Mouse (Mus musculus): Measurements from ENCODE around the gene Inpp5b. TPM values are rescaled to one million over a fixed set of nuclear protein-coding genes. Genes with fewer than 3 reads are reported as not detected.
"Not testable (repeated sequence)": the region's sequence is repeated elsewhere in the genome, so short reads cannot be mapped to it uniquely, and the experiment has no call there.

The Inpp5b gene
- polyA plus RNA-seq, 1 experiment from 2014 or later: 28.2 TPM

GRCm38 (mm10) chr4:124708518-124709477, 32.9 kb upstream of the Inpp5b start:
- WGBS: 1% methylated on average over 41 of the region's 41 CpGs
- Histone ChIP-seq H3K27me3 (ENCODE audit: control insufficient read depth, insufficient read depth, low read length) (peaks cover 2% of the 10 kb centered on the region; the same call in 1 of the 2 replicates), H3K4me3 (ENCODE audit: low read depth, low read length) (peak overlapping the region; percentile 20), H3K36me3 (ENCODE audit: control insufficient read depth, insufficient read depth, low read length) (no peaks in the 10 kb centered on the region), H3K4me1 (ENCODE audit: control insufficient read depth, insufficient read depth, low read length) (peaks cover 36% of the 10 kb centered on the region), H3K4me2 (peak overlapping the region; percentile 47), H3K9me3 (ENCODE audit: control insufficient read depth, low read length) (no peaks in the 10 kb centered on the region), H3K9ac (ENCODE audit: low read length) (peak overlapping the region; percentile 54), H3K27ac (ENCODE audit: low read depth, low read length) (peak overlapping the region; percentile 25; the same call in 1 of the 2 replicates)
- ATAC-seq (ENCODE audit: low FRiP score) (peak; percentile 69), DNase-seq (ENCODE audit: low spot score, missing footprints) (peak; percentile 94)

DNA sequence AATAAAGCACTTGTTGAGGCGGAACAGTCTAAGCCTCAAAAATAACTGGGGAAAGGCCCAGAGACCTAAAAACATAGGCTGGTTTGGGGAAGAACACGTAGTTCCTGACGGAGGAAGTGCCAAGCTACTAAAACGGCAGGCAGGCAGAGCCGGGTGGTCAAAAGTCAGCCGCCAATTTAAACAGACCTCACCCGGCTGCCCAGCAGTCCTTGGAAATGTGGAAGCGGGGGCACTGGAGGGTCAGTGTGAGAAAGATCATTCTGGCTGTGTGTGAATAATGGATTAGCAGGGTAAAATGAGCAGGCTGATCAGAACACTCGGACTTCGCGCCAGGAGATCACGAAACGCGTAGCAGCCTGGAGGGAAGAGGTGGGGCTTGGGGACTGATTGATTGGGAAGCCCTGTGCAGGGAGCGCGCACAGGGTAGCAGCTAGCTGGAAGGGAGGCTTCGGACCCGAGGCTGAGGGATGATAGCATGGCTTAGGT, 31.6 kb upstream of the Inpp5b start:
- peak overlapping the region; percentile 19; the same call in 1 of the 2 replicates for H3K4me3 ChIP-seq (ENCODE audit: low read depth, low read length)
- H3K4me1 ChIP-seq (ENCODE audit: control insufficient read depth, insufficient read depth, low read length): peaks cover 26% of the 10 kb centered on the region

GRCm38 (mm10) chr4:124710776-124711291, 30.8 kb upstream of the Inpp5b start:
- no peak overlapping the region for H3K4me2 ChIP-seq
- ATAC-seq (ENCODE audit: low FRiP score) (no peak), DNase-seq (ENCODE audit: low spot score, missing footprints) (peak; percentile 88)
- H3K36me3 ChIP-seq (ENCODE audit: control insufficient read depth, insufficient read depth, low read length): no peaks in the 10 kb centered on the region
- H3K4me3 ChIP-seq (ENCODE audit: low read depth, low read length): no peak overlapping the region
- no peak overlapping the region for H3K27ac ChIP-seq (ENCODE audit: low read depth, low read length)
- H3K9me3 ChIP-seq (ENCODE audit: control insufficient read depth, low read length): no peaks in the 10 kb centered on the region
- H3K9ac ChIP-seq (ENCODE audit: low read length): no peak overlapping the region
- peaks cover 27% of the 10 kb centered on the region for H3K4me1 ChIP-seq (ENCODE audit: control insufficient read depth, insufficient read depth, low read length)
- H3K27me3 ChIP-seq (ENCODE audit: control insufficient read depth, insufficient read depth, low read length): peaks cover 2% of the 10 kb centered on the region; the same call in 1 of the 2 replicates
- WGBS: 6% methylated on average over 5 of the region's 5 CpGs

More for the DNA sequence above, 31.6 kb upstream of the Inpp5b start:
- no peaks in the 10 kb centered on the region for H3K9me3 ChIP-seq (ENCODE audit: control insufficient read depth, low read length)
- DNase-seq (ENCODE audit: low spot score, missing footprints) (peak; percentile 94), ATAC-seq (ENCODE audit: low FRiP score) (no peak)
- peaks cover 2% of the 10 kb centered on the region; the same call in 1 of the 2 replicates for H3K27me3 ChIP-seq (ENCODE audit: control insufficient read depth, insufficient read depth, low read length)
- 3% methylated on average over 18 of the region's 18 CpGs for WGBS
- H3K4me2 ChIP-seq: peak overlapping the region; percentile 41
- H3K36me3 ChIP-seq (ENCODE audit: control insufficient read depth, insufficient read depth, low read length): no peaks in the 10 kb centered on the region
- H3K9ac ChIP-seq (ENCODE audit: low read length): peak overlapping the region; percentile 49
- no peak overlapping the region; the same call in 1 of the 2 replicates for H3K27ac ChIP-seq (ENCODE audit: low read depth, low read length)

GRCm38 (mm10) chr4:124712618-124713017, 29.0 kb upstream of the Inpp5b start:
- ATAC-seq (ENCODE audit: low FRiP score) (no peak), DNase-seq (ENCODE audit: low spot score, missing footprints) (no peak)
- Histone ChIP-seq H3K4me3 (ENCODE audit: low read depth, low read length) (no peak overlapping the region), H3K4me2 (no peak overlapping the region), H3K9me3 (ENCODE audit: control insufficient read depth, low read length) (no peaks in the 10 kb centered on the region), H3K27ac (ENCODE audit: low read depth, low read length) (no peak overlapping the region), H3K36me3 (ENCODE audit: control insufficient read depth, insufficient read depth, low read length) (peaks cover 6% of the 10 kb centered on the region; the same call in 1 of the 2 replicates), H3K4me1 (ENCODE audit: control insufficient read depth, insufficient read depth, low read length) (peaks cover 27% of the 10 kb centered on the region), H3K27me3 (ENCODE audit: control insufficient read depth, insufficient read depth, low read length) (peaks cover 2% of the 10 kb centered on the region; the same call in 1 of the 2 replicates), H3K9ac (ENCODE audit: low read length) (no peak overlapping the region)
- whole genome bisulfite sequencing: 84% methylated on average over 6 of the region's 6 CpGs

- not testable (repeated sequence) for H3K36me3 ChIP-seq (ENCODE audit: control insufficient read depth, insufficient read depth, low read length); H3K27me3 ChIP-seq (ENCODE audit: control insufficient read depth, insufficient read depth, low read length); ATAC-seq (ENCODE audit: low FRiP score); H3K27ac ChIP-seq (ENCODE audit: low read depth, low read length); H3K9ac ChIP-seq (ENCODE audit: low read length); H3K9me3 ChIP-seq (ENCODE audit: control insufficient read depth, low read length); H3K4me3 ChIP-seq (ENCODE audit: low read depth, low read length); DNase-seq (ENCODE audit: low spot score, missing footprints); H3K4me2 ChIP-seq
- 77% methylated on average over 5 of the region's 5 CpGs for WGBS
- H3K4me1 ChIP-seq (ENCODE audit: control insufficient read depth, insufficient read depth, low read length): peaks cover 22% of the 10 kb centered on the region
Measured at GRCm38 (mm10) chr4:124713850-124714249, 27.8 kb upstream of the Inpp5b start.

DNA sequence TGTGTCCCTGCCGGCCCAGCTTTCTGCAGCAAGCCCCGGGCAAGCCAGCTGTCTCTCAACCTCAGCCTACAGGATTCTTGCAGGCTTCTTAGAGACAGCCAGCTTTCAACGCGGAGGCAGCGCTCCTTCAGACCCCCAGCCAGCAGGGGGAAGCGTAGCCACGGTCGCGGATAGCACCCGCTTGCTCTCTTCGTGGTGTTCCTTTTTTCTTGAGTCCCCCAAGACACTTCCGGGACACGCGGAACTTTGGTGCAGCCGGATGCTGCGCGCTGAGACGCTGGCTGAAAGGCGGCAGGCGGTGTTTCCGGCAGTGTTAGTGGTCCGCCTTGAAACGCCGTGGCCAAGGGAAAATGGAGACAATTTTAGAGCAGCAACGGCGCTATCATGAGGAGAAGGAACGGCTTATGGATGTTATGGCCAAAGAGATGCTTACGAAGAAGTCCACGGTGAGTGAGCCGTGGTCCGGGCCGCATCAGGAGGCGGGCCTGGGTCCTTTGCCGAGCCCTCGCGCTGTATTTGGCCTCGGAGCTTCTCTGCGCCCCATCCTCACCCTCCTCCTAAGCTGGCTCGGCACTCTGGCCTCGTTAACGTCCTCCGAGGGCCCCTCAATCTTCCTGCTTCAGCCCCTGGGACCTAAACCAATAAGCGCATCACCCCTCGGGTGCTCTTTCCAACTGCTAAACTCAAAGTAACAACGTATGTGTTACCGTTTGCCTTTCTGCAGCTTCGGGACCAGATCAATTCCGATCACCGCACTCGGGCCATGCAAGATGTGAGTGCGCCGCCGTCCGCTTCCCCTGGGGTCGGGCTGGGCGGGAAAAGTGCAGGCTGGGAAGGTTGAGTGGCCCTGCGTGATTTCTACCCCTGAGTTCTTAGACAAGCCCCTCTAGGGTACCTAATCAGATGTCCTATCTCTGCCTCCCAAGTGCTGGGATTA, 26.8 kb upstream of the Inpp5b start, which contains the start of gene Sf3a3:
Gene Sf3a3, plus strand, starts transcription at position 232 of the 937 bp plus-strand sequence.
- peak within 1 kb of the TSS; percentile 95 for H3K9ac ChIP-seq (ENCODE audit: low read length)
- peaks cover 17% of the 10 kb centered on the region; the same call in 1 of the 2 replicates for H3K36me3 ChIP-seq (ENCODE audit: control insufficient read depth, insufficient read depth, low read length)
- peak within 1 kb of the TSS; percentile 70 for H3K4me2 ChIP-seq
- no peaks in the 10 kb centered on the region for H3K9me3 ChIP-seq (ENCODE audit: control insufficient read depth, low read length)
- peak within 1 kb of the TSS; percentile 48; the same call in 1 of the 2 replicates for H3K27ac ChIP-seq (ENCODE audit: low read depth, low read length)
- H3K27me3 ChIP-seq (ENCODE audit: control insufficient read depth, insufficient read depth, low read length): no peaks in the 10 kb centered on the region
- ATAC-seq (ENCODE audit: low FRiP score) (peak; percentile 91), DNase-seq (ENCODE audit: low spot score, missing footprints) (peak; percentile 99)
- under 1% methylated on average over 57 of the region's 57 CpGs for WGBS
- H3K4me1 ChIP-seq (ENCODE audit: control insufficient read depth, insufficient read depth, low read length): peaks cover 14% of the 10 kb centered on the region
- H3K4me3 ChIP-seq (ENCODE audit: low read depth, low read length): peak within 1 kb of the TSS; percentile 96

- H3K36me3 ChIP-seq (ENCODE audit: control insufficient read depth, insufficient read depth, low read length): peaks cover 30% of the 10 kb centered on the region
Measured at GRCm38 (mm10) chr4:124719101-124719500, 22.5 kb upstream of the Inpp5b start.

DNA sequence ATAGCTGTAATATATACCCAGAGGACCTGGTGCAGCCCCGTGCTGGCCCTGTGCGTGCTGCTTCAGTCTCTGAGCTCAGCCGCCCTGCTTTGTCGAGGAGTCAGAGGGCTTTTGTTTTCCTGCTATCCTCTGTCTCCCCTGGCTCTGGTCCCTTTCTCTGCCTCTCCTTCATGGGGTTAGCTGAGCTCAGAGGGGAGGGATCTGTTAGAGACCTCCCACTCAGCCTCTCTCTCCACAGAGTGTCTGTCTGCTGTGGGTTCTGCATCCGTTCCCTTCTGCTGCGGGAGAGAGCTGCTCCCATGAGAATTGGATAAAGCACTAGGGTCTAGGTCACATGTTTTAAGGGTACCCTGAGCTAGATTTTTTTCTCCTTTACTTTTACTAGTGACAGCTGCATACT, 15.5 kb upstream of the Inpp5b start:
- WGBS: 87% methylated on average over 6 of the region's 6 CpGs

More at GRCm38 (mm10) chr4:124719101-124719500, 22.5 kb upstream of the Inpp5b start:
- ATAC-seq (ENCODE audit: low FRiP score) (no peak), DNase-seq (ENCODE audit: low spot score, missing footprints) (no peak)
- peaks cover 8% of the 10 kb centered on the region for H3K4me1 ChIP-seq (ENCODE audit: control insufficient read depth, insufficient read depth, low read length)
- H3K4me3 ChIP-seq (ENCODE audit: low read depth, low read length): no peak overlapping the region
- no peak overlapping the region for H3K4me2 ChIP-seq
- no peaks in the 10 kb centered on the region for H3K27me3 ChIP-seq (ENCODE audit: control insufficient read depth, insufficient read depth, low read length)
- WGBS: 89% methylated on average over 4 of the region's 4 CpGs
- no peak overlapping the region for H3K9ac ChIP-seq (ENCODE audit: low read length)
- no peak overlapping the region for H3K27ac ChIP-seq (ENCODE audit: low read depth, low read length)
- no peaks in the 10 kb centered on the region for H3K9me3 ChIP-seq (ENCODE audit: control insufficient read depth, low read length)

More for the DNA sequence above, 15.5 kb upstream of the Inpp5b start:
- Histone ChIP-seq H3K4me1 (ENCODE audit: control insufficient read depth, insufficient read depth, low read length) (no peaks in the 10 kb centered on the region), H3K4me3 (ENCODE audit: low read depth, low read length) (no peak overlapping the region), H3K9me3 (ENCODE audit: control insufficient read depth, low read length) (no peaks in the 10 kb centered on the region), H3K36me3 (ENCODE audit: control insufficient read depth, insufficient read depth, low read length) (peaks cover 56% of the 10 kb centered on the region), H3K4me2 (no peak overlapping the region), H3K9ac (ENCODE audit: low read length) (no peak overlapping the region), H3K27me3 (ENCODE audit: control insufficient read depth, insufficient read depth, low read length) (no peaks in the 10 kb centered on the region), H3K27ac (ENCODE audit: low read depth, low read length) (no peak overlapping the region)
- no peak for DNase-seq (ENCODE audit: low spot score, missing footprints)
- no peak for ATAC-seq (ENCODE audit: low FRiP score)

All from midbrain, embryonic 11.5 days (tissue).